Mouse (Mus musculus) hindbrain, postnatal 0 days (tissue): Measurements from ENCODE around the gene Ckmt1. TPM values are rescaled to one million over a fixed set of nuclear protein-coding genes. Genes with fewer than 3 reads are reported as not detected.

Experiments
- ATAC-seq: fragments of 200-750 bp; cut with Nextera tagmentation; 2 replicates; pipeline ENCODE4 v1.8.0; 2017; ENCODE audit warnings: mild to moderate bottlenecking, moderate TSS enrichment, moderate library complexity
- DNase-seq: peaks from one replicate; pipeline ENCODE4 v3.0.0-alpha.2; 2015; ENCODE audit warnings: low spot score
- H3K27ac ChIP-seq: fragments of 300-500 bp; sonication (generic); 2 replicates; pipeline ENCODE4 v1.5.1; 2014; ENCODE audit warnings: mild to moderate bottlenecking
- H3K27me3 ChIP-seq: fragments of 300-500 bp; sonication (generic); 2 replicates; pipeline ENCODE4 v1.6.1; 2014; ENCODE audit warnings: low read length, mixed read lengths; ENCODE audit not compliant: insufficient read depth
- H3K36me3 ChIP-seq: fragments of 300-500 bp; sonication (generic); 2 replicates; pipeline ENCODE4 v1.6.1; 2014; ENCODE audit warnings: low read length, mixed read lengths; ENCODE audit not compliant: insufficient read depth
- H3K4me1 ChIP-seq: fragments of 300-500 bp; sonication (generic); 2 replicates; pipeline ENCODE4 v1.6.1; 2014; ENCODE audit warnings: antibody characterized with exemption, low read length, mixed read lengths; ENCODE audit not compliant: insufficient read depth
- H3K4me2 ChIP-seq: fragments of 300-500 bp; sonication (generic); 2 replicates; pipeline ENCODE4 v1.6.1; 2014; ENCODE audit warnings: low read depth, mild to moderate bottlenecking, low read length, moderate library complexity, mixed read lengths
- H3K4me3 ChIP-seq: fragments of 300-500 bp; sonication (generic); 2 replicates; pipeline ENCODE4 v1.5.1; 2014; ENCODE audit warnings: low read length
- H3K9ac ChIP-seq: fragments of 300-500 bp; sonication (generic); replicated peaks from 2 replicates; pipeline ENCODE4 v1.6.1; 2014; ENCODE audit warnings: mild to moderate bottlenecking, low read length, moderate library complexity, mixed read lengths
- H3K9me3 ChIP-seq: fragments of 300-500 bp; sonication (generic); 2 replicates; pipeline ENCODE4 v1.6.1; 2016; ENCODE audit warnings: low read length, mixed read lengths
- CTCF ChIP-seq: IDR thresholded peaks from 2 replicates; pipeline ENCODE4 v1.5.1; 2016; ENCODE audit warnings: antibody characterized with exemption, control low read depth, low read depth
- WGBS: fragments of 180-500 bp; shearing (Covaris S2); extraction: QIAGEN DNeasy Blood & Tissue Kit; methylation state at CpG from one replicate; pipeline ENCODE4 v1.1.7; 2014; 5-methylcytosine and 5-hydroxymethylcytosine counted together
- polyA plus RNA-seq: library from polyadenylated mRNA; unstranded; fragments of >200 nt; fragmentation: Nextera tagmentation; extraction: Ambion mirVana; gene quantifications from 2 replicates; pipeline ENCODE4 v1.2.1, GENCODE M21; 2015
- total RNA-seq: library from RNA; depleted of rRNA; stranded (reverse); fragments of >200 nt; gene quantifications from 2 replicates; pipeline ENCODE4 v1.2.3, GENCODE M21; 2014; rRNA removed

Gene Ckmt1
- total and polyA plus RNA-seq, 2 experiments from 2014 or later = 161 to 167 TPM

- no peak for DNase-seq
- 33% methylated on average over 4 of the region's 4 CpGs for WGBS
These were observed 50.6 kb downstream of the Ckmt1 start for GRCm38 (mm10) chr2:121408160-121408559.

DNA sequence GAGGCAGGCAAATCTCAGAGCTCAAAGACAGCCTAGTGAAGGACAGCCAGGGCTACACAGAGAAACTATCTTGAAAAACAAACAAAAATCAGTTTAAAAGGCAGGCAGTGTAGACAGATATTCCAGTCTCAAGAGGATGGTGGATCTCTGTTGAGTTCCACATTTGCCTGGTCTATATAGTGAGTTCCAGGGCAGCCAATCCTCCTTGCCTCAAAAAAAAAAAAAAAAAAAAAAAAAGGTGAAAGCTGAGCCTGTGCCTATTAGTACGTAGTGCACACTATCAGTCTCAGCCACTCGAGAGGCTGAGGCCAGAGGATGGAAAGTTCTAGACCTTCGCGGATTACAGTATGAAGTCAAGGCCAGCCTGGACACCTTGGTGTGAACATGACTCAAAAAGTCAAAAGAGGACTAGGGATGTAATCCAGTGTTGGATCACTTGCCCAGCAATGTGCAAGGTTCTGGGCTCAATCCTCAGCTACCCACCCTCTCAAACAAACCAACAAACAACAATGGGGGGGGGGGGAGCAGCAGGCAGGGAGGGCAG lies 55.4 kb downstream of the Ckmt1 start:
- Histone ChIP-seq H3K4me1 (peaks cover 11% of the 10 kb centered on the region; the same call in 1 of the 2 replicates), H3K4me3 (peak overlapping the region; percentile 72), H3K27me3 (no peaks in the 10 kb centered on the region), H3K9ac (peak overlapping the region; percentile 91), H3K27ac (peak overlapping the region; percentile 92), H3K4me2 (peak overlapping the region; percentile 59), H3K36me3 (peaks cover 6% of the 10 kb centered on the region; the same call in 1 of the 2 replicates), H3K9me3 (no peaks in the 10 kb centered on the region)
- 13% methylated on average over 4 of the region's 4 CpGs for WGBS
- no peak for TF ChIP-seq CTCF
- ATAC-seq (peak; percentile 0; the same call in 1 of the 2 replicates), DNase-seq (no peak)

More at GRCm38 (mm10) chr2:121408160-121408559, 50.6 kb downstream of the Ckmt1 start:
- H3K9ac ChIP-seq = no peak overlapping the region
- no peaks in the 10 kb centered on the region for H3K36me3 ChIP-seq
- H3K27ac ChIP-seq = no peak overlapping the region
- no peak for ATAC-seq
- no peak overlapping the region for H3K4me2 ChIP-seq
- TF ChIP-seq CTCF = peak; percentile 40
- no peak overlapping the region for H3K4me3 ChIP-seq
- 0 out of 2 replicates have a peak, but pooled peaks cover 2% of the 10 kb centered on the region for H3K4me1 ChIP-seq
- H3K9me3 ChIP-seq = no peaks in the 10 kb centered on the region
- H3K27me3 ChIP-seq = no peaks in the 10 kb centered on the region

Other genes with a start within 250 kb of the Ckmt1 start
- not detected in 2 replicates for gene Tgm7, start 247.9 kb upstream of the Ckmt1 start, total RNA-seq
- gene Tgm7, start 247.9 kb upstream of the Ckmt1 start, polyA plus RNA-seq = not detected in 2 replicates
- 17.6 and 22.4 TPM in 2 replicates for gene Adal, start 217.3 kb upstream of the Ckmt1 start, total RNA-seq
- 18.0 and 18.4 TPM in 2 replicates for gene Adal, start 217.3 kb upstream of the Ckmt1 start, polyA plus RNA-seq
- 9.6 and 10.1 TPM in 2 replicates for gene Lcmt2, start 217.1 kb upstream of the Ckmt1 start, total RNA-seq
- 11.4 and 14.2 TPM in 2 replicates for gene Lcmt2, start 217.1 kb upstream of the Ckmt1 start, polyA plus RNA-seq
- 20.2 and 33.6 TPM in 2 replicates for gene Tubgcp4, start 187.1 kb upstream of the Ckmt1 start, total RNA-seq
- gene Tubgcp4, start 187.1 kb upstream of the Ckmt1 start, polyA plus RNA-seq = 26.1 and 27.6 TPM in 2 replicates
- 3.2 and 5.7 TPM in 2 replicates for gene Zscan29, start 186.6 kb upstream of the Ckmt1 start, total RNA-seq
- gene Zscan29, start 186.6 kb upstream of the Ckmt1 start, polyA plus RNA-seq = 5.3 and 5.5 TPM in 2 replicates
- gene Trp53bp1, start 86.3 kb upstream of the Ckmt1 start, total RNA-seq = 194 and 277 TPM in 2 replicates
- gene Trp53bp1, start 86.3 kb upstream of the Ckmt1 start, polyA plus RNA-seq = 76.4 and 80.9 TPM in 2 replicates
- gene Map1a, start 68.1 kb upstream of the Ckmt1 start, total RNA-seq = 160 and 173 TPM in 2 replicates
- 70.6 and 72.5 TPM in 2 replicates for gene Map1a, start 68.1 kb upstream of the Ckmt1 start, polyA plus RNA-seq
- gene Ppip5k1, start 2.3 kb upstream of the Ckmt1 start, total RNA-seq = 12.8 and 13.5 TPM in 2 replicates
- gene Ppip5k1, start 2.3 kb upstream of the Ckmt1 start, polyA plus RNA-seq = 16.6 and 17.8 TPM in 2 replicates
- gene Strc, start 29.5 kb downstream of the Ckmt1 start, total RNA-seq = 0.07 TPM in 1 of 2 replicates, not detected in the other
- gene Strc, start 29.5 kb downstream of the Ckmt1 start, polyA plus RNA-seq = 0.03 TPM in 1 of 2 replicates, not detected in the other
- gene Pdia3, start 56.1 kb downstream of the Ckmt1 start, total RNA-seq = 47.4 and 56.8 TPM in 2 replicates
- gene Pdia3, start 56.1 kb downstream of the Ckmt1 start, polyA plus RNA-seq = 291 and 296 TPM in 2 replicates
- 2.1 and 3.3 TPM in 2 replicates for gene Catsper2, start 56.1 kb downstream of the Ckmt1 start, total RNA-seq
- gene Catsper2, start 56.1 kb downstream of the Ckmt1 start, polyA plus RNA-seq = 4.3 and 4.9 TPM in 2 replicates
- gene Ell3, start 86.6 kb downstream of the Ckmt1 start, total RNA-seq = 0.58 TPM in 1 of 2 replicates, not detected in the other
- 1.4 and 1.7 TPM in 2 replicates for gene Ell3, start 86.6 kb downstream of the Ckmt1 start, polyA plus RNA-seq
- 420 and 667 TPM in 2 replicates for gene Serf2, start 91.5 kb downstream of the Ckmt1 start, total RNA-seq
- gene Serf2, start 91.5 kb downstream of the Ckmt1 start, polyA plus RNA-seq = 306 and 336 TPM in 2 replicates
- 5.4 and 12.5 TPM in 2 replicates for gene Hypk, start 95.6 kb downstream of the Ckmt1 start, total RNA-seq
- gene Hypk, start 95.6 kb downstream of the Ckmt1 start, polyA plus RNA-seq = 110 and 119 TPM in 2 replicates
- 1.3 and 1.5 TPM in 2 replicates for gene Serinc4, start 99.1 kb downstream of the Ckmt1 start, total RNA-seq
- 0.57 and 1.1 TPM in 2 replicates for gene Serinc4, start 99.1 kb downstream of the Ckmt1 start, polyA plus RNA-seq
- 14.7 and 17.7 TPM in 2 replicates for gene Mfap1b, start 116.4 kb downstream of the Ckmt1 start, total RNA-seq
- gene Mfap1b, start 116.4 kb downstream of the Ckmt1 start, polyA plus RNA-seq = 52.8 and 57.0 TPM in 2 replicates
- gene Mfap1a, start 149.0 kb downstream of the Ckmt1 start, total RNA-seq = 12.0 and 14.4 TPM in 2 replicates
- gene Mfap1a, start 149.0 kb downstream of the Ckmt1 start, polyA plus RNA-seq = 21.3 and 21.5 TPM in 2 replicates
- 4.6 and 5.3 TPM in 2 replicates for gene Wdr76, start 149.0 kb downstream of the Ckmt1 start, total RNA-seq
- gene Wdr76, start 149.0 kb downstream of the Ckmt1 start, polyA plus RNA-seq = 2.4 and 2.8 TPM in 2 replicates